Mouse (Mus musculus) embryonic fibroblast, embryonic 13.5 days (primary cell): ENCODE measurements around the gene Lhx5. TPM values are rescaled to one million over a fixed set of nuclear protein-coding genes. Genes with fewer than 3 reads are reported as not detected.

Experiments used
- H3K27ac ChIP-seq: 2 replicates; pipeline ENCODE4 v1.5.1; 2012; ENCODE audit warnings: low read length, control low read depth, inconsistent platforms; ENCODE audit not compliant: insufficient read depth
- H3K4me1 ChIP-seq: 2 replicates; pipeline ENCODE4 v1.6.1; 2011; ENCODE audit warnings: low read length; ENCODE audit not compliant: control insufficient read depth, insufficient read depth
- H3K4me3 ChIP-seq: 2 replicates; pipeline ENCODE4 v1.5.1; 2011; ENCODE audit warnings: mild to moderate bottlenecking, control low read depth, low read length; ENCODE audit not compliant: insufficient read depth
- CTCF ChIP-seq: IDR thresholded peaks from 2 replicates; pipeline ENCODE4 v1.5.1; 2011; ENCODE audit warnings: mild to moderate bottlenecking, control low read depth, low read length, moderate library complexity, borderline replicate concordance; ENCODE audit not compliant: insufficient read depth
- POLR2A ChIP-seq: IDR thresholded peaks from 2 replicates; pipeline ENCODE4 v1.6.1; 2011; ENCODE audit warnings: low read depth, mild to moderate bottlenecking, control low read depth, low read length, moderate library complexity
- polyA plus RNA-seq: library from polyadenylated mRNA; stranded (reverse); fragments of >200 nt; gene quantifications from 2 replicates; pipeline ENCODE4 v1.2.4, GENCODE M21; 2011; ENCODE audit warnings: low read depth; ENCODE audit not compliant: missing spikeins, insufficient read length

Lhx5 gene
- polyA plus RNA-seq, 1 experiment: not detected

DNA sequence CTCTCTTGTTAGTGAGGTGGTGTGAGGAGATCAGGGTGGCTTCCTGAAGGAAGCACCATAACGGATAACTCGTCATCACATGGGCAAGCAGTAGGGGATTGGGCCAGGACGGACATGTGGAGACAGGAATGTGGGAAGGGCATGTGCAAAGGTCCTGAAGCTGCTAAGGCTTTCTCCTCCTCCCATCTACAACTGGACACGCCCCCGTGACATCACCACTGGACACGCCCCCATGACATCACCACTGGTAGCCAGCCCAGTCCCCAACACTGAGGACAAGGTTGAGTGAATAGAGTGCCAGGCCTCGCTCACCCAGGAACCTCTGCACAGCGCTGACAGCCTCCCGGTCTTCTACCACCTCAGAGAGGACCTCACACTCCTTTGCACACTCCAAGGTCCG lies 27.6 kb downstream of the Lhx5 start:
- TF ChIP-seq POLR2A: no peak
- no peak for TF ChIP-seq CTCF
- no peak overlapping the region for H3K27ac ChIP-seq
- no peak overlapping the region for H3K4me3 ChIP-seq

DNA sequence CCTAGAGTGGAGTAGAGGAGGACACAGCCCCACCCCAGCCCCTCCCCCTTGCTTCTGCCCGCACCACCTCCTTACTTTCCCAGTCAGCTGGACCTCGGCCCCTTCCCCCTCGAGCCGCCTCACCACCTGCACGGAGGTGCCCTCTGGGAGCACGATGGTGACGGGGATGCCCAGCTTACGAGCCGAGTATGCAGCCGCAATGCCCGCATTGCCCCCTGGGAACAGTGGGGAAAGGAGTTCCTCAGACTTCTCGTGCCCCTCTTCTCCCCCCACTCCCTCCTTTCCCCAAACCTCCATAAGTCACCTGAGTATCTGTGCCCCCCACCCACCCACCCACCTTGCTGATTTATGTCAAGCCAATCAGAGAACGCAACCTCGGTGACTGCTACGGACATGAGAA lies 30.4 kb downstream of the Lhx5 start:
- Histone ChIP-seq H3K27ac (no peak overlapping the region), H3K4me1 (no peaks in the 10 kb centered on the region), H3K4me3 (no peak overlapping the region)
- TF ChIP-seq POLR2A: no peak
- no peak for TF ChIP-seq CTCF

More for the DNA sequence above, 27.6 kb downstream of the Lhx5 start:
- H3K4me1 ChIP-seq: no peaks in the 10 kb centered on the region

DNA sequence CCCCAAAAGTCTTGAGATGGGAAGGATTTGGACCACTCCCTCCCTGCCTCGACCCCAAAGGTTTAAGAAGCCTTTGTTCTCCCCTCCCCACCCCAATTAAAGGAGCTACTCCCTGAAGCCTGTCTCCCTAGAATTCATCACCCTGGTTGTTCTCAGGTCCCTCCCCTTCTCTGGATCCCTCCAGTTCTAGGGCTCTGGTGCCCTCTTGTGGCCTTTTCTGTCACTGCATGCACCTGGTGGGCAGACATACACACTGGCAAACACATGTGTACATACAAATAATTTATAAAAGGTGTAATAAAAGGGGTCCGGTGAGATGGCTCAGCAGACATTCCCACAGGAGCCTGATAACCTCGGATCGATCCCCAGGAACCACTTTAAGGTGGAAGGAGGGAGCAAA lies 32.8 kb downstream of the Lhx5 start:
- no peaks in the 10 kb centered on the region for H3K4me1 ChIP-seq
- no peak overlapping the region for H3K4me3 ChIP-seq
- no peak for TF ChIP-seq POLR2A
- TF ChIP-seq CTCF: no peak
- H3K27ac ChIP-seq: no peak overlapping the region

DNA sequence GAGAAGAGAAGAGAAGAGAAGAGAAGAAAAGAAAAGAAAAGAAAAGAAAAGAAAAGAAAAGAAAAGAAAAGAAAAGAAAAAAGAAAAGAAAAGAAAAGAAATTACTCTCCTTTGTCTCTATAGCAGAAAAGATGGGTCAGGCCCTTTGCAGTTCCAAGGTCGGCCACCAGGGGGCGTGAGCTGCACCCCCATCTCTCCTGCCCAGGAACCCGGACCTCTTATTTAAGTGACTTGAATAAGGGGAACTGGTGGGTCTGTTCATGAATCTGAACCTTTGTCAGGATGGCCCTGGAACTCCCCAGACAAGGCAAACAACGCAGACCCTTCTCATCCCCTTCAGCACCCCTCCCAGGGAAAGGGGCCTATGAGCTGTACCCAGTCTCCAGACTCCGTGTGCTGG lies 33.6 kb downstream of the Lhx5 start:
- no peak overlapping the region for H3K4me3 ChIP-seq
- TF ChIP-seq POLR2A (no peak), CTCF (no peak)
- H3K4me1 ChIP-seq: no peaks in the 10 kb centered on the region
- no peak overlapping the region for H3K27ac ChIP-seq

DNA sequence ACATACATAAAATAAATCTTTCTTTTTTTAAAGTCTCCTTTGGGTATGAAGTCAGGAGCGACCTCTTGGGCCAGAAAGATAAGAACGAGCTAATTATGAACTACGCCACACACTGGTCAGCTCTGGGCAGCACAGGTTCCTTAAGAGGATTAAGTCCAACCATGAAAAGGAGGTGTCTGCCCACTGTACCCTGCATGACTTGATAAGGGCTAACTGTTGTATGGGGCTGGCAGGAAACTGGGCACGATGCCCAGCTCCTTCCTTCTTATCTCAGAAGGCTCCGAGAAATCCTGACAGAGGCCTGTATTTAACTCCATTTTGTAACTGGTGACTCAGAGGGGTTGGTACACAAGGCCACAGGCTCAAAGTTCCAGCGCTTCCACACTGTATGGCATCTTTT lies 34.4 kb downstream of the Lhx5 start:
- TF ChIP-seq CTCF: no peak
- no peak for TF ChIP-seq POLR2A
- Histone ChIP-seq H3K4me3 (no peak overlapping the region), H3K4me1 (no peaks in the 10 kb centered on the region), H3K27ac (no peak overlapping the region)

DNA sequence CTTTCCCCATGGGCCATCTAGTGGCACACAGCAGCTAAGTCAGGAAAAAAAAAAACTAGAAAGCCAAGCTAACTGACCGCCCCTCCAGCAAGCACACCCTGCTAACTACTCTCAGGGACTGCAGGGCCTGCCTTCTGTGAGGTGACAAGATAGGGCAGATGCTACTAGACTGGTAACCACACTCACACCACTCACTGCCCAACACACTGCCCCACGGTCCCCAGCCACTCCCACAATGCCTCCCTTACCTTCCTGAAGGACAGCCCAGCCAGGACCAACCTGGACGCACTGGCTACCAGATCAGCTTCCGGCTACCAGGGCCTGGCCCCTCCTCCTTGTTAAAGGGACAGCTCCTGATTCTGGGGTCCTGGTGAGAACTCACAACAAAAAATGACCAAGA lies 35.5 kb downstream of the Lhx5 start:
- Histone ChIP-seq H3K27ac (no peak overlapping the region), H3K4me3 (no peak overlapping the region), H3K4me1 (no peaks in the 10 kb centered on the region)
- TF ChIP-seq POLR2A (no peak), CTCF (no peak)

DNA sequence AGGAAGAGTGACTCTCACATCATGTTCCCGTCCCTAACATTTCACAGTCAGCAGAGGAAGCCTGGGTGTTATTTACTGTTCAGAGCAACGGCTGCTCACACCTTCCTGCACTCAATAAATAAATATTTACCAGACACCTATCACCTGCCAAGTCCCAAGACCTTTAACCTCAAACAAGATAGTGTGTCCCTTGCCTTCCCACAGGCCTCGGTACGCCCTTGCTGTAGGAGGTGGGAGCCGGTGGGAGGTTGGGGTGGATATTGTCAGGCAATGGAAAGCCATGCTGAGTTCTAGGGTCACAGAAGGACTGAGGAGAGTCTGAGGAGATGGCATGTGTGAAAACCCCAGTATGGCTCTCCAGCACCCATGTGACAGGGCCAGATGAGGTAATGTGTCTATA lies 36.8 kb downstream of the Lhx5 start:
- Histone ChIP-seq H3K27ac (no peak overlapping the region), H3K4me3 (no peak overlapping the region), H3K4me1 (no peaks in the 10 kb centered on the region)
- no peak for TF ChIP-seq POLR2A
- TF ChIP-seq CTCF: no peak

DNA sequence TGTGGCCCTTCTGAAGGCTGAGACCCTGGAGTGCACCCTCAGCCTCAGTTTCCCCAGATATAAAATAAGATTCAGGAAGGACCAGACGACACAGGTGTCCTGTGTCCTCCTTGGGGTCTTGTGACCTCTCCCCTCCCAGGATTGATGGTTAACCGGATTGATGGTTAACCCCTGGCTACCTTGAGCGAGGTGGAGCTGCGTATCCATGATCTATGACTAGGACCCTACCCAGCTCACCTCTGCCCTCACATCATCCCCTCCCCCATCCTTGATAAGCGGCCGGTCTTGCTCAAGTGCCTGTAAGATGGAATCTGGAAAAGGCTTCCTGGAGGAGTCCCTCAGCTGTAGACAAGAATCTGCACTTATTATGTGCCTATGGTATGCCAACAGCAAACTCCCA lies 37.3 kb downstream of the Lhx5 start:
- Histone ChIP-seq H3K4me1 (no peaks in the 10 kb centered on the region), H3K4me3 (no peak overlapping the region), H3K27ac (no peak overlapping the region)
- TF ChIP-seq POLR2A (no peak), CTCF (no peak)

DNA sequence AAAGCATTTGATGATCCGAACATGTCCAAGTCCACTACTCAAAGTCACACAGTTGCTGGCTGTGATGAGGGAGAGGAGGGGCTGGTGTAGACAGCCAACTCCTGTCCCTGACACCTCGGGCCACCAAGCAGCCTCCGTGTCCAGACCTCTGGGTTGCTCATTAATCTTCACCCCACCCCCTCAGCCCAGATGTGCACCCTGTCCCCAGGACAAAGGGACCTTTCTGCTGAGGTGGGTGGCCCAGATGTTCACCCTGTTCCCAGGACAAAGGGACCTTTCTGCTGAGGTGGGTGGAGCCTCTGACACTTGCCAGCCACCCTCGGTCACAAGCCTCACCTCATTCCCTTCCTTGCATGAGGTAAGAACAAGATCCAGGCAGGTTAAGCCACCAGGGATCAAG lies 40.0 kb downstream of the Lhx5 start:
- Histone ChIP-seq H3K27ac (no peak overlapping the region), H3K4me1 (no peaks in the 10 kb centered on the region), H3K4me3 (no peak overlapping the region)
- TF ChIP-seq POLR2A: no peak
- TF ChIP-seq CTCF: no peak

DNA sequence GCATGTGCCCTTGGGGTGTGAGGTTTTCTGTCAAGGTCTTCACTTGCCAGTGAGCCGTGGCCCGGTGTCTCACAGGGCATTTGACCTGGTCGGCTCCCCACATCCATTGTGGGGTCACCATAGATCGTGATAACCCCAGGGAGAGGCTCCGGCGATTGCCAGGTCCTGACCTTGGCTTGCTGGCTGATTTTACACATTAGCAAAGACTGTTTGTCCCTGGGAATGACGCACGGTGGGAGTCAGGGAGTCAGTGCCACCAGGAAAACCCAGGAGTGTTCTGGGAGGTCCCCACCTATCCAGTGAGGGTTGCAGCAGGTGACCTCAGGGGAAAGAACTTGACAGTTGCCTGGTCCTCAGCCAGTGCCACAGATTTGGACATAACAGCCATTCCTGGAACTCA lies 41.3 kb downstream of the Lhx5 start, which contains the start of gene Sdsl:
Sdsl (minus strand) TSS at position 41 of the 400 bp plus-strand sequence.
- Histone ChIP-seq H3K27ac (no peak within 1 kb of the TSS), H3K4me1 (no peaks in the 10 kb centered on the region), H3K4me3 (no peak within 1 kb of the TSS)
- TF ChIP-seq POLR2A (no peak), CTCF (no peak)

DNA sequence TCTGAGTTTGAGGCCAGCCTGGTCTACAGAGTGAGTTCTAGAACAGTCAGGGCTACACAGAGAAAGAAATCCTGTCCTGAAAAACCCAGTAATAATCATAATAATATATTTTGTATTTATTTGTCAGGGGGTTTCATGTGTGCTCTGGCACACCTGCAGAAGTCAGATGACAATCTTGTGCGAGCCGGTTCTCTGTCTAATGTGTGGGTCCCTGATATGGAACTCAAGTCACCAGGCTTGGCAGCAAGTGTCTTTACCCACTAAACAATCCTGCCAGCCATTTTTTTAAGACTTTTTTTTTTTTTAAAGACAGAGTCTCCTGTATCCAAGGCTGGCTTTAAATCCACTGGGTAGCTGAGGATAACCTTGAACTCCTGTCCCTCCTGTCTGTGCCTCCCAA lies 41.9 kb downstream of the Lhx5 start:
- no peaks in the 10 kb centered on the region for H3K4me1 ChIP-seq
- no peak overlapping the region for H3K27ac ChIP-seq
- no peak for TF ChIP-seq CTCF
- TF ChIP-seq POLR2A: no peak
- no peak overlapping the region for H3K4me3 ChIP-seq

DNA sequence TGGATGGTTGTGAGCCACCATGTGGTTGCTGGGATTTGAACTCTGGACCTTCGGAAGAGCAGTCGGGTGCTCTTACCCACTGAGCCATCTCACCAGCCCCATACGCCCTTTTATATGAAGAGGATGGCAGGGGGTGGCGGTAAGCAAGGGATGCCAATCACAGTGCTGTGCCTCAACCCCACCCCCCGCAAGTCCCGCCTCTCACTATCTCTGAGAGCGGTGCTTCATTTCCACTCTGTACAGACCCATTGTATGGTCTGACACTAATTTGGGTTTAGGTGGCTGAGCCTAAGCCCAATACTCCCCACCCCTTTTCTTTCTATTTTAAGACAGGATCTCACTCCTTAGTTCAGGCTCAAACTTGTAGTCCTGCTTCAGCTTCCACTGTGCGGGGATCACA lies 44.4 kb downstream of the Lhx5 start:
- TF ChIP-seq CTCF (no peak), POLR2A (no peak)

More for the DNA sequence above, 44.4 kb downstream of the Lhx5 start:
- H3K4me3 ChIP-seq: no peak overlapping the region
- no peaks in the 10 kb centered on the region for H3K4me1 ChIP-seq
- H3K27ac ChIP-seq: no peak overlapping the region
